Comparison of ENCODE assay signal across 8 mouse cellular contexts in the genomic region with DNA sequence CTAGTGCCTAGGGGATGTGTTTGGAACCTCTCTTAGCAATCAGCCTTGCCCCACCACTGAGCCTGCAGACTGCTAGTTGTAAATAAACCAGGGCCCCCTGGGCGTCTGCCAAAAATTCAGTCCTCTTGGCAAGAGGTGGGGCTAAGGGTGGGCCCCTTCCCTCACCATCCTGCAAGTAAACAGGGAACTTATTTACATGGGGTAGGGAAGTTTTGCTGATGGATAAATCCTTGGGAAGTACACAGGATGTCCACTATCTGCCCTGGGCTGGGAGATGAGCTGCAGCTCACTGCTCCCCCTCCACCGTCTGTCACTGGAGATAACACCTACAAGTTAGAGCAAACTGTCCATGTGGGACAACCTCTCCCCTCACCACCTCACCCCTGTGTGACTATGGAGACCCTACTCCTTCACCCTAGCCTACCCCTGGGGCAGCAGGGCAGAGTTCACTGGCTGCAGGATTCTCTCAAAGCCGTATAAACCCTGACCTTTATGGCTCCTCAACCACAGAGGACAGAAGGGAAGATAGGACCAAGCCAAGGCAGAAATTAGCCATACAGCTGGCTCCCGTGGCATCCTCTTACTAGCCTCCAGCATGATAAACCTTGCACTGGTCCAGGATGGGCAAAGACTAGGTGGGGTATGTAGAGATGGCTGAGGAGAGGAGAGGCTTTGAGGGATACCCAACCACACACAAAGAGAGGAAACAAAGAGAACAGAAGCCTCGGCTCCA. TPM values are rescaled to one million over a fixed set of nuclear protein-coding genes. Genes with fewer than 3 reads are reported as not detected.
DNase-seq lines count a peak whose midpoint lies in the region; ATAC-seq and TF ChIP-seq lines count a peak whose summit lies in the region.

No protein-coding gene starts in this region.

- no peaks in the 10 kb centered on the region for H3K79me2 ChIP-seq in liver, adult 2 months (ENCODE audit: control insufficient read depth, insufficient read depth, low read length)

- WGBS in hindbrain, embryonic 10.5 days, result 43% methylated on average over 5 of the region's 5 CpGs
- WGBS in liver, adult 2 months, result 35% methylated on average over 5 of the region's 5 CpGs
- WGBS in neural tube, embryonic 14.5 days, result 35% methylated on average over 5 of the region's 5 CpGs

- H3K4me3 ChIP-seq in brown adipose tissue, adult 24 weeks (ENCODE audit: insufficient read depth, low read depth, low read length), result no peak overlapping the region
- H3K4me3 ChIP-seq in hindbrain, embryonic 10.5 days, result no peak overlapping the region
- no peak overlapping the region for H3K4me3 ChIP-seq in liver, adult 2 months (ENCODE audit: insufficient read depth, low read depth, low read length)
- H3K4me3 ChIP-seq in neural tube, embryonic 14.5 days (ENCODE audit: low read depth, low read length), result no peak overlapping the region

- DNase-seq in heart, adult 11 months, result peak; percentile 95
- DNase-seq in heart, postnatal 25 days (ENCODE audit: low spot score), result no peak
- DNase-seq in hindbrain, embryonic 10.5 days (ENCODE audit: low spot score), result no peak
- DNase-seq in liver, adult 2 months (ENCODE audit: extremely low read depth, low read depth, low spot score), result peak; percentile 14
- DNase-seq in adrenal gland, adult 8-10 months, result no peak

- no peak for TF ChIP-seq POLR2A in liver, adult 2 months (IDR thresholded peaks at IDR 0.05; ENCODE audit: extremely low read depth, insufficient read depth, low read length)

- H3K9me3 ChIP-seq in hindbrain, embryonic 10.5 days, result no peaks in the 10 kb centered on the region
- no peaks in the 10 kb centered on the region for H3K9me3 ChIP-seq in neural tube, embryonic 14.5 days (ENCODE audit: control insufficient read depth, low read length)

- H3K27me3 ChIP-seq in hindbrain, embryonic 10.5 days (ENCODE audit: insufficient read depth, poor library complexity, severe bottlenecking), result no peaks in the 10 kb centered on the region
- H3K27me3 ChIP-seq in liver, adult 2 months (ENCODE audit: control insufficient read depth, insufficient read depth, low read length), result no peaks in the 10 kb centered on the region
- no peaks in the 10 kb centered on the region for H3K27me3 ChIP-seq in neural tube, embryonic 14.5 days (ENCODE audit: control insufficient read depth, insufficient read depth, low read length)

- peaks cover 88% of the 10 kb centered on the region for H3K36me3 ChIP-seq in hindbrain, embryonic 10.5 days
- no peaks in the 10 kb centered on the region for H3K36me3 ChIP-seq in liver, adult 2 months (ENCODE audit: control insufficient read depth, insufficient read depth, low read length)
- H3K36me3 ChIP-seq in neural tube, embryonic 14.5 days (ENCODE audit: control insufficient read depth, insufficient read depth, low read length), result no peaks in the 10 kb centered on the region; the same call in 1 of the 2 replicates

- peak; percentile 47; the same call in 1 of the 2 replicates for ATAC-seq in neural tube, embryonic 14.5 days (ENCODE audit: low read depth)
- ATAC-seq in activated CD4-positive, CD25-positive, alpha-beta regulatory T cell, adult 4 months, result no peak

- peak overlapping the region; percentile 50 for H3K27ac ChIP-seq in brown adipose tissue, adult 24 weeks (replicated peaks; ENCODE audit: low read depth, low read length)
- peak overlapping the region; percentile 84 for H3K27ac ChIP-seq in hindbrain, embryonic 10.5 days
- peak overlapping the region; percentile 49 for H3K27ac ChIP-seq in liver, adult 2 months (replicated peaks; ENCODE audit: insufficient read depth, low read depth, low read length)
- H3K27ac ChIP-seq in neural tube, embryonic 14.5 days (ENCODE audit: low read depth, low read length), result no peak overlapping the region

- intact Hi-C loops in heart, postnatal 25 days (cut with DNase I), result loop anchor here (5.0 kb wide), 1 partner anchor 218 kb away; no protein-coding TSS in a partner anchor

- H3K9ac ChIP-seq in liver, adult 2 months (ENCODE audit: low read depth, low read length), result no peak overlapping the region
- no peak overlapping the region for H3K9ac ChIP-seq in neural tube, embryonic 14.5 days (replicated peaks; ENCODE audit: low read depth, low read length)

- no peak for TF ChIP-seq CTCF in liver, adult 2 months (IDR thresholded peaks at IDR 0.05; ENCODE audit: low read depth, low read length)

- no peak overlapping the region for H3K4me2 ChIP-seq in neural tube, embryonic 14.5 days (ENCODE audit: low read depth, low read length)

- H3K4me1 ChIP-seq in brown adipose tissue, adult 24 weeks (ENCODE audit: control insufficient read depth, insufficient read depth, insufficient read length, low read length), result peaks cover 47% of the 10 kb centered on the region
- H3K4me1 ChIP-seq in hindbrain, embryonic 10.5 days (replicated peaks), result peaks cover 76% of the 10 kb centered on the region
- peaks cover 3% of the 10 kb centered on the region; the same call in 1 of the 2 replicates for H3K4me1 ChIP-seq in liver, adult 2 months (ENCODE audit: control insufficient read depth, insufficient read depth, low read length)
- H3K4me1 ChIP-seq in neural tube, embryonic 14.5 days (ENCODE audit: control insufficient read depth, insufficient read depth, low read length), result peaks cover 49% of the 10 kb centered on the region

RNA-seq across cellular contexts. Expression of a gene that starts 16.8 kb away (rescaled TPM):
- total RNA-seq in heart, postnatal 25 days (2021), result 10 to 100 TPM; 17.0 to 18.5 TPM
- 2.1 and 2.5 TPM in 2 replicates for polyA plus RNA-seq in brown adipose tissue, adult 24 weeks (2012; ENCODE audit: insufficient read depth, insufficient read length, missing spikeins)
- polyA plus RNA-seq in hindbrain, embryonic 10.5 days (2016; fragmentation: Nextera tagmentation; extraction: Ambion mirVana), result 15.1 and 18.7 TPM in 2 replicates
- total RNA-seq in liver, adult 2 months (2014; rRNA removed), result 1.6 and 1.9 TPM in 2 replicates
- 2.2 and 2.5 TPM in 2 replicates for polyA plus RNA-seq in liver, adult 2 months (2012; rRNA removed)
- polyA plus RNA-seq in neural tube, embryonic 14.5 days (2014; fragmentation: Nextera tagmentation; extraction: Ambion mirVana), result 20.7 and 29.9 TPM in 2 replicates
- 10 to 100 TPM; 10.3 to 13.9 (median 12.1) TPM for total RNA-seq in adrenal gland, adult 8-10 months (2022)
- polyA plus RNA-seq in activated CD4-positive, CD25-positive, alpha-beta regulatory T cell, adult 4 months (2017; shearing (Covaris generic)), result 1 to 10 TPM in 1 of 2 experiments, under 1 TPM in 1; 0.54 to 1.6 TPM

RNA-seq across cellular contexts. Expression of a gene that starts 43.0 kb away (rescaled TPM):
- 10 to 100 TPM; 17.4 TPM for total RNA-seq in heart, postnatal 25 days (2021)
- polyA plus RNA-seq in brown adipose tissue, adult 24 weeks (2012; ENCODE audit: insufficient read depth, insufficient read length, missing spikeins), result 5.3 and 7.7 TPM in 2 replicates
- polyA plus RNA-seq in hindbrain, embryonic 10.5 days (2016; fragmentation: Nextera tagmentation; extraction: Ambion mirVana), result 10.6 and 12.3 TPM in 2 replicates
- total RNA-seq in liver, adult 2 months (2014; rRNA removed), result 8.9 and 10.1 TPM in 2 replicates
- 3.6 and 4.1 TPM in 2 replicates for polyA plus RNA-seq in liver, adult 2 months (2012; rRNA removed)
- 9.5 and 12.7 TPM in 2 replicates for polyA plus RNA-seq in neural tube, embryonic 14.5 days (2014; fragmentation: Nextera tagmentation; extraction: Ambion mirVana)
- 10 to 100 TPM; 24.4 to 39.9 (median 31.1) TPM for total RNA-seq in adrenal gland, adult 8-10 months (2022)
- polyA plus RNA-seq in activated CD4-positive, CD25-positive, alpha-beta regulatory T cell, adult 4 months (2017; shearing (Covaris generic)), result 1 to 10 TPM; 4.0 to 4.3 TPM

RNA-seq across cellular contexts. Expression of a gene that starts 58.4 kb away (rescaled TPM):
- 1 to 10 TPM; 4.1 to 4.3 TPM for total RNA-seq in heart, postnatal 25 days (2021)
- 0.50 and 0.87 TPM in 2 replicates for polyA plus RNA-seq in brown adipose tissue, adult 24 weeks (2012; ENCODE audit: insufficient read depth, insufficient read length, missing spikeins)
- polyA plus RNA-seq in hindbrain, embryonic 10.5 days (2016; fragmentation: Nextera tagmentation; extraction: Ambion mirVana), result 42.3 and 44.4 TPM in 2 replicates
- 3.8 and 4.8 TPM in 2 replicates for total RNA-seq in liver, adult 2 months (2014; rRNA removed)
- polyA plus RNA-seq in liver, adult 2 months (2012; rRNA removed), result 6.4 and 8.0 TPM in 2 replicates
- 7.8 and 8.4 TPM in 2 replicates for polyA plus RNA-seq in neural tube, embryonic 14.5 days (2014; fragmentation: Nextera tagmentation; extraction: Ambion mirVana)
- total RNA-seq in adrenal gland, adult 8-10 months (2022), result 10 to 100 TPM in 1 of 4 experiments, 1 to 10 TPM in 3; 3.8 to 11.9 (median 5.2) TPM
- 1 to 10 TPM; 2.0 TPM for polyA plus RNA-seq in activated CD4-positive, CD25-positive, alpha-beta regulatory T cell, adult 4 months (2017; shearing (Covaris generic))

Comparison
In these comparisons a context has a peak if more than half of its experiments do, and no peak if none do; other contexts are left out.
1. DNase-seq: peak in heart, adult 11 months (single experiment) and liver, adult 2 months (single experiment); none in heart, postnatal 25 days (single experiment), hindbrain, embryonic 10.5 days (single experiment) and adrenal gland, adult 8-10 months (single experiment).